Mouse (Mus musculus): ENCODE results near the gene Racgap1.

Gene Racgap1

DNA sequence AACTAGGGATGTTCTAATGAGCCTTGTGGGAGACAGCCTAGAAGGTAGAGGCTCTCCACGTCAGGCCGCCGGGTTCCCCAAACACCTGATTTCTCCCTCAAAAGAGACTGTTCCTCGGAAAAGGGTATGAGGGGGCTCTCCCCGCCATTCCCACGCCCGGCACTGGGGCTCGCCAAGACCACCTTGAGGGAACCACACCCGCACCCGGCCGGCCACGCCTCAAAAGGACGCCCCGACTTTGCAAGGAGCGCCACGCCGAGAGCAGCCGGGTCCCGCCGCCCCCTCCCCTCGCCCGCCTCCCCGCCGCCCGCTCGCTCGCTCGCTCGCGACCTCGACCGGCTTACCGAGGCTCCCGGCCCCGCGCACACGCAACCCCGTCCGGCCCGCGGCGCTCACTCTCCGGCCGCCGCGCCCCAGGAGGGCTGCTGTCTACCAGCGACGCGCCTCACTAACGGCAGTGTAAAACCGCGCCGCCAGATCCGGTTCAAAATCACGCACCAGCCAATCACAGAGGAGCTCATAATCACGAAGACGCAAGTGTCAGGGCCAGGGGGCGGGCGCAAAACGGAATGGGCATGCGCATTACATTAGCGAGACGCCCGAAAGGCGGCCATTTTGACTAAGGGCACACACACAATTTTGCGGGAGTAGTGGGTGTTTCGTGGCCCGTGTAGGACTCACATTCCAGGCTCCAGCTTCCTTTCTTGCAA lies at the start of gene Racgap1:
Gene Racgap1, minus strand, starts transcription at position 494 of the 710 bp plus-strand sequence.
- peak; percentile 91 for DNase-seq (ENCODE audit: low spot score)

DNA sequence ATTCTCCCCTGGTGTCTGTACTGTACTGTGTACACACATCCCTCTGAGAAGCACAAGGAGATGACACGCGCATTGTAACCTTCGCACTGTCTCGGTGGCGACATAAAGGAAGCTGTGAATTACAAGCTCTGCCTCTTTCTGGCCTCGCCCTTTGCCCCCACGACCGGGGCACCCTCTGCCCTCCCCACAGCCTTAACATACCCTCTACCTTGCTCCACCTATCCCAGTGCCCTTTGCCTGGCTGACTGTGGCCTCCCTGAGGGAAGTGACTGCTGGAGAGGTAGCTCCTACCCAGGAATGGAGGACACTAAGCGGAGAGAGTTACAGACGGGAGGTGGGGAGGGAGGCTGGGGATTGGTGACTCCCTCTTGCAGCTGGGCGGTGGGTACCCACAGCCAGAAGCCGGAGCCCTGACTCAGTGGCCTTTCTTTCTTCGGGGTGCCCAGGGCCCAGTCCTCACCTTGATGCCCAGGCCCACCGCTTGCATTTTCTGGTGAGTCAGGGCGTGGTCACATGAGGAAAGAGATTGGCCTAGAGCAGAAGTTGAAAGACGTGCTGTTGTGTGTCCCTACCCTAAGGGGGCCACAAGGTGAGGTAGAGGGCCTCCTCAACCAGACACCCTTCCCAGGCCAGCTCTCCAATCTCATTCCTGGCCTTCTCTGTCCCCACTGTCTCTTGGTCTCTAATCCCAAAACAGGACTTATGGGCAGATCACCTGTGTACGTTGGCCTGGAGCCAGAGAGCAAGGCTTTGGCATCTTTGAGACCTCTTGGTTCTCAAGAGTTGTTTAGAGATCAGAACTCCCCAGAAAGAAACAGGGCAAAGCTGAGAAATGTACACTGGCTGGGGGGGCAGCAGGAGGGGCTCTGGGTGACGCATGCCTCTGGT lies 49.0 kb upstream of the Racgap1 start:
- DNase-seq (ENCODE audit: low spot score), result no peak

DNA sequence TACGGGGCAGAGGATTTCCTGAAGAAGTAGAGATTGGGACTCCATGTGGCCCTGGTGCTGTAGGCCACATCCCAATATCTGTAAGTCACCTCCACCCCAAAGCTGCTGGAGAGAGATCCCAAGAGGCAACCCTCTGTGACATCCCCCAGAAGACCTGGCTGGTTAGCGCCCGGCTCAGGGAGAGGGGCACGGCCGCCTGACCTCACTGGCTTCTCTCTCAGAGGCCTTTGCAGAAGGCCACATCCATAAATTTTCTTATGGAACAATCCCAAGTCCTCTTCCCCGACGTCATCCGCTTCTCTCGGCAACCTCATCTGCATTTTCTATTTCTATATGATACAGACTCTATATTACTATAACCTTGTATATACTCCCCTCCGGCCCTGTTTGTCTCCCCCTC lies 48.3 kb upstream of the Racgap1 start:
- no peak for DNase-seq (ENCODE audit: low spot score)

DNA sequence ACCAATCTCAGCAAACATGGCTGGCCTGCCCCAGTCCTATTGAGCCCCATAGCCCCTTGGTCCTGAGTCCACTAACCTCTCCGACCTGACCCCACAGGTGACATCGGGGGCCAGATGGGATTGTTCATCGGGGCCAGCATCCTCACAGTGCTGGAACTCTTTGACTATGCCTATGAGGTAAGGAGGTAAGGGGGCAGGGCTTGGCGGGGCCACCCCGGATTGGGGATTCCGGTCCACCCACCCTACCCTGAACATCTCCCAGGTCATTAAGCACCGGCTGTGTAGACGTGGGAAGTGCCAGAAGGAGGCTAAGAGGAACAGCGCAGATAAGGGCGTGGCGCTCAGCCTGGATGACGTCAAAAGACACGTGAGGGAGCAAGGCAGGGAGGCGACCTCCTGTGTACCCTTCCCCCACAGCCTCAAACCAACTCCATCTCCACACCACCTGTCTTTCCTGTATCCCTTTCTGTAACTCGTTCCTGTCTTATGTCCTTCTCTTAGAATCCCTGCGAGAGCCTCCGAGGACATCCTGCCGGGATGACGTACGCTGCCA lies 47.2 kb upstream of the Racgap1 start:
- DNase-seq (ENCODE audit: low spot score), result no peak

DNA sequence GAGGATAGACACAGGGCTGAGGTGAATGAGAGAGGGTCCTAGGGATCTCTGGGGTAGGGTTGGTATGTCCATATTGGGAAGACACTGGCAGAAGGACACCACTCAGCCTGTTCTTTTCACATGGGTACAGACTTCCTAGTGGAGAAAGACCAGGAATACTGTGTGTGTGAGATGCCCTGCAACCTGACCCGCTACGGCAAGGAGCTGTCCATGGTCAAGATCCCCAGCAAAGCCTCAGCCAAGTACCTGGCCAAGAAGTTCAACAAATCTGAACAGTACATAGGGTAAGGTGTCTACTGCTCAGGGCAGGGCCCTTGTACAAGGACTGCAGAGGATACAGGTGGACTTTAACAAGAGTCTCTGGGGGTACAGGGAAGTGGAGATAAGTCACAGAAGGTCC lies 45.9 kb upstream of the Racgap1 start:
- no peak for DNase-seq (ENCODE audit: low spot score)

DNA sequence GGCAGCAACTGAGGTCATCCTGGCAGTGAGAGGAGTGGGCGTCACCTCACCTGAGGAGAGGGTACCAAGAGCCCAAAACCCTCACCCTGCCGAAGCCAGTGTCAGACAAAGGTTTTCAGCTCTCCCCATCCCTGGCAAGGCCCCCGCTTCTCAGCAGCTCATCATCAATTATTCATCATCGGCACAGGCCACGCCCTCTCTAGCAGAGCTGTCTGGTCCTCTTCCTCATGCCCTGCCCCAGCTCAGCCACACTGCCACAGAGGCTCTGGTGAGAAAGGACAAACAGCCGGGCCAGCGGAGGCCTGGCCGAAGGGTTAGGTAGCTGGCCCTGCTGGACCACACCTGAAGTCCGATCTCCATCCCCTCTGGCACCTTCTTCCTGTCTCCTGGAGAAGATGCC lies 40.5 kb upstream of the Racgap1 start:
- DNase-seq (ENCODE audit: low spot score), result no peak

DNA sequence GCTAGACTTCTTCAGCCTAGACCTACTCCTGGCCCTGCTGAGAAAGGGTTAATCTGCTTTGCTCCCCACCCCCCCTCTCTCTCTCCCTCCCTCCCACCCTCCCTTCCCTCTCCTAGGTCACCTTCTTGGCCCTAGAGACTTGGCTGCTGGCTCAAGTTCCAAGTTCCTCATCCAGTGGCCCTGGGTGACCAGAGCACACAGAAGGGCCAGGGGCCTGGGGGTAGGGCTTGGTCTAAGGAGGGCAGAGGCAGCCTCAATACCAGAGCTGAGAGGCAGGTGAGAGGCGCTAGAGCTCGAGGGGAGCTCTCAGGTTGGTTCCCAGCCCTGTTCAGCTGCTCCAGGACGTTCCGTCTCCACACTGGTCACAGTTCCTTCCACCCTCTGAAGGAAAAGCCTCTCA lies 39.5 kb upstream of the Racgap1 start:
- no peak for DNase-seq (ENCODE audit: low spot score)

DNA sequence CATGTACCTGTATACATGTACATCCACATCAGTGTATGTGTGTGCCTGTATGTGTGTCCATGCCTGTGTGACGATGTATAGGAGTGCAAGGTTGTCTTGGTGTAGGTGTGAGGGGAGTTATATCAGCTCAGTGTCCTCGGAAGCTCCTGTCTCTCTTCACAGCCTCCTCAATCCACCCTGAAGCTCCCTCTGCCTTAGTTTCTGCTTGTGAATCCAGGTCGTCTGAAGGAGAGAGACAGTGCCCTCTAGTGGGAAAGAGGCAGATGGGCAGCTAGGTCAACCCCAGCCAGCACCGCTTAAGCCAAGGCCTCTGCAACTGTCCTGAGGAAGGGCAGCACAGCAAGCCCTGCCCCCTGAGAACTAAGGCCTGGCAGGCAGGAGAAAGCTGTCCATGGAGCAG lies 37.3 kb upstream of the Racgap1 start:
- no peak for DNase-seq (ENCODE audit: low spot score)

DNA sequence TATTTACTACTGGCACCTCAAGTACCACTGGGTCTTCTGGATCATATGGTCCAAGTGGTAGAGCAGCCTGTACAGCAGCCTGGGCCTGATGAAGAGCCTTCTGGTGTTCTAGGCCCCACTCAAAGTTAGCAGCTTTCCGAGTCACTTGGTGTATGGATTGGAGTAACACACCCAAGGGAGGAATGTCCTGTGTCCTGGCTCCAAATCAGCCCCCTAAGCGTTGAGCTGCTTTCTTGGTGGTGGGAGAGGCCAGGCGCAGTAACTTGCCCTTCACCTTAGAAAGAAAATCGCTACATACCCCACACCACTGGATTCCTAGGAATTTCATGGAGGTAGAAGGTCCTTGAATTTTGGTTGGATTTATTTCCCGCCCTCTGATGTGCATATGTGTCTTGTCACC lies 32.7 kb upstream of the Racgap1 start:
- DNase-seq (ENCODE audit: low spot score), result no peak

DNA sequence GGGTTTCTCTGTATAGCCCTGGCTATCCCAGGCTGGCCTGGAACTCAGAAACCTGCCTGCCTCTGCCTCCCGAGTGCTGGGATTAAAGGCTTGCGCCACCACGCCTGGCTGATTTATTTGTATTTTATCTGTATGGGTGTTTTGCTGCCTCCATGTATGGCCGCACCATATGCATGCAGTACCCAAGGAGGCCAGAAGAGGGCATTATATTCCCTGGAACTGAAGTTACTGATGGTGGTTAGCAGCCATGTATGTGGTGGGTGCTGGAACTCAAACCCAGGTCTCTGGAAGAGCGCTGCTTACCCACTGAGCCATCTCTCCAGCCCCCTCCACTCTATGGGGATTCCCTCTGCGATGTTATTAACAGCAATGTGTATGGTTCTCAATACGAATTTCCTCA lies 31.4 kb upstream of the Racgap1 start:
- DNase-seq (ENCODE audit: low spot score), result no peak

DNA sequence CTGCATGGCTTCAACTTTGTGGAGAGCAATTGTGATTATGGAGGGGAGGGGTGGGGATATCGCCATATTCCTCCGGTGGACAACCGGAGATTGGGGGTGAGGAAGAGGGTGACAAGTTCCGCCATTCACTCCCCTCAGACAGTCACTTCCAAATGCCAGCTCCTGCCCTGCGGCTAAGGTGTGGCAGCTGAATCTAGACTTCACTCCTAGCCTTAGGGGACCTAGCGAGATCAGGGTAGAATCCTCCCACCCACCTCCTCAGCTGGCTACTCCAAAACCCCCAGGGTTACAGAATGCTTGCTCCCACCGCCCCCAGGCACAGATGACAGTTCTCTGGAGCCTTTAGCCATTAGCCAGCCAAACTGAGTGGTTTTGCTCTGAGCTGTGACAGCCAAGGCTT lies 27.6 kb upstream of the Racgap1 start:
- DNase-seq (ENCODE audit: low spot score), result no peak

DNA sequence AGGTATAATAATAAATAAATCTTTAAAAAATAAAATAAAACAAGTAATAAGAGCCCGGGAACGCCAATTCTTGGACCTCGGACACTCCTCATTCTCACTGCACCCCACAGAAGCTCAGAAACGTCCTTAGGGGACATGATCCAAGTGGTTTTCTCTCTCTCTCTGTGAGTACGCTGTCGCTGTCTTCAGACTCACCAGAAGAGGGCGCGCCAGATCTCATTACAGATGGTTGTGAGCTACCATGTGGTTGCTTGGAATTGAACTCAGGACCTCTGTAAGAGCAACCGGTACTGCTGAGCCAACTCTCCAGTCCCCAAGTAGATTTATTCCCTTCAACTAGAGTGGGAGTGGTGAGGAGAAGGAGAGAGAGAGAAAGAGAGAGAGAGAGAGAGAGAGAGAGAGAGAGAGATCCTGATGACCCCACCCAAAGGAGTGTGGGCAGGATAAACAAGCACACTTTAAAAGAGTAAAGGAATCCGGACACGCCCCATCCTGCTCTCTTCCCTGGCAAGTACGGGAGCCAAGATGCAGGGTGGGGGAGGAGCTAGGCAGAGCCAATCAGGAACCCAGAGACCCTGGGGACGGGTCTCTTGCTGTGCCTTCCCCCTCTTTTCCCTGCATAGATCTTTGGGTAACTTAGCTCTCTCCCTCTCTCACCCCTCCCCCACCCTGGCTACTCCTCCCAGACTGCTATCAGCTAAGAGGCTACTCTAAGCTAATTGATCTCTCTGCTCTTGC lies 26.8 kb upstream of the Racgap1 start:
- DNase-seq (ENCODE audit: low spot score), result no peak

DNA sequence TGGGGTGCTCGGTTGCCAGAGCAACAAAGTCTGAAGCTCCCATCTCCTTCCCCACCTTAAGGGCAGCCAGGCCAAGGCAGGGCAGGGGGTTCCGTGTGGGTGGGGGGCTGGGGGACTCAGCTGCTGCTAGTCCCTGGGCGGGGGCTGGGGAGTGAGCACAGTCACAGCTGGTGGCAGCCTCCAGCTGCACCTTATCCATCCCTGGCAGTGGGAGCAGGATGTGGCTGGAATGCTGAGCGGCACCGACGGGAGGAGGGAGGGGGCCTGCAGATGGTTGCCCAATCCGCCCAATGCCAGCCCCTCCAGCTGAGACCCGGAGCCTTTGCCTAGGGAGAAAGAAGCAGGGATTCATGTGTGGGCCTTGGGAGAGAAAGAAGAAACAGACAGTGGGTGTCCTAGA lies 25.6 kb upstream of the Racgap1 start:
- DNase-seq (ENCODE audit: low spot score), result no peak

DNA sequence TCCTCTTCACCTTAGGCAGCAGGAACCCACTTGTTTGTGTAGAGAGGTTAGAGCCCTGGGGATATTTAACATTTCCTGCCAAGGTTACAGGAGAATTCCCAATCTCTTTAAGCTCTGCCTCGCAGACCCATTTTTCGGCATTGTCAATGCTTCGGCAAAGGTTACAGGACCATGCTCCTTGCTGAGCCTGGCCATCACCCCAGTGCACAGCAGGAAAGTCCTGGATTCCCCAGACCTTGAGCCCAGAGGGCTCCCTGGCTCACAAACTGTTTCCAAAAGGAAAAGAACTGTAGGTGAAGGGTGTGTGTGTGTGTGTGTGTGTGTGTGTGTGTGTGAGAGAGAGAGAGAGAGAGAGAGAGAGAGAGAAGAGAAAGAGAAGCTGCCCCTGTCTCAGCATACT lies 23.4 kb upstream of the Racgap1 start:
- DNase-seq (ENCODE audit: low spot score), result no peak

DNA sequence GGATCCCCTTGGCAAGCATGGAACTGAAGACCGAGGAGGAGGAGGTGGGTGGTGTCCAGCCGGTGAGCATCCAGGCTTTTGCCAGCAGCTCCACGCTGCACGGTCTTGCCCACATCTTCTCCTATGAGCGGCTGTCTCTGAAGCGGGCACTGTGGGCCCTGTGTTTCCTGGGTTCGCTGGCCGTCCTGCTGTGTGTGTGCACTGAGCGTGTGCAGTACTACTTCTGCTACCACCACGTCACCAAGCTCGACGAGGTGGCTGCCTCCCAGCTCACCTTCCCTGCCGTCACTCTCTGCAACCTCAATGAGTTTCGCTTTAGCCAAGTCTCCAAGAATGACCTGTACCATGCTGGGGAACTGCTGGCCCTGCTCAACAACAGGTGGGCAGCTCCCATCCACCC lies 20.3 kb upstream of the Racgap1 start:
- DNase-seq (ENCODE audit: low spot score), result no peak

DNA sequence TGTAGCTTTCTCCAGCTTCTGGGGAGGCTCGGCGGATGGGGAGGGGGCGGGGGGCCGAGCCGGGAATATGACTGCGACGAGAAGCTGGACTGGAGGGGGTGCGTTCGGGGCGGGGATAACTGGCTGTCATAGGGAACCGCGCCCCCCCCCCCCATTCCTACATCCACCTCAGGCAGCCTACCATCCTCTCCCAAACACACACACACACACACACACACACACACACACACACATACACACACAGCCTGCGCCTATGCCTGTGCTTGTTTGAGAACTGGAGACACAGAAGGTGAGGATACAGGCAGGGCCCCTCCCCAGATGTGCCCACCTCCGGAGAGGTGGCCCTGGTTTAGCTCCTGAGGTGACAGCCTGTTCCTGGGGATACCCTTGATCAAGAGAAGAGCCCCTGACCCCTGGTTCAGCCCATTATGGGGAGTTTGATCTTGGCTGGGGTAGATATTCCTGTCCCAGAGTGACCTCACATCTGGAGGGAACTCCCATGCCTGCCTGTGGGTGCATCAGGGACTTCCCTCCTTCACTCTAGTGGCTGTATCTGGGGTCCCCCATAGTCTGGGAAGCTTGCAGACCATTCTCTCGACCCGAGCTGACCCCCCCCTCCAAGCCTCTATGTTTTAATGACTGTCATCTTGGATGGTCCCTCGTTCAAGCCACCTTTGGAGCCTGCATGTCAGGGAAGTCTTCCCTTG lies 19.7 kb upstream of the Racgap1 start:
- no peak for DNase-seq (ENCODE audit: low spot score)

DNA sequence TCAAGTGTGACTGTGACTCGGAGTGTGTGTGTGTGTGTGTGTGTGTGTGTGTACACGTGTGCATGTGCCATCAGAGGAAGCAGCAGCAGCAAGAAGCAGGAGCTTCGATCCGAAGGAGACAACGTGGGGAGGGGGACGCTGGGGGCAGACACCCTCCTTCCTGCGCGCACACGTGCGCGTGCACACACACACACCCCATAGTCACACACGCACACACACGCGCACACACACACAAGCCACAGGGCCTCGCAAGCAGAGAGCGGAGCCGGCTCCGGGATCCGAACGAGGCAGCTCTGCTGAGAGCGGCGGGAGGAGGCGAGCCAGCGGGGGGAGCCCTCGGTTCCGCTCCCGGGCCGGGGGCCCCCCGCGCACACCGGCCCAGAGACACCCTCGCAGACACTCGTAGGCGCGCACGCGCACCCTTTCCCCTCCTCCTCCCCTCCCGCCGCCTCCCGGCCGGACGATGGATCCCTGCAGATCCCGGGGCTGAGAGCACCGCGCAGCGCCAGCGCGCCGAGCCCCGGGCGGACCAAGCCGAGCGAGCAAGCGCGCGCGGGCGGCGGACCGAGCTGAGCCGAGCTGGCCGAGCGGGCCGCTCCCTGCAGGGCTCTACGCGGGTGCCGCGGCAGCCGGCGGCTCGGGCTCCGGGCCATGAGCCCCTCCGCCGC lies 18.8 kb upstream of the Racgap1 start, which contains the start of gene Asic1:
Gene Asic1, plus strand, starts transcription at position 215 of the 668 bp plus-strand sequence.
- peak; percentile 63 for DNase-seq (ENCODE audit: low spot score)

DNA sequence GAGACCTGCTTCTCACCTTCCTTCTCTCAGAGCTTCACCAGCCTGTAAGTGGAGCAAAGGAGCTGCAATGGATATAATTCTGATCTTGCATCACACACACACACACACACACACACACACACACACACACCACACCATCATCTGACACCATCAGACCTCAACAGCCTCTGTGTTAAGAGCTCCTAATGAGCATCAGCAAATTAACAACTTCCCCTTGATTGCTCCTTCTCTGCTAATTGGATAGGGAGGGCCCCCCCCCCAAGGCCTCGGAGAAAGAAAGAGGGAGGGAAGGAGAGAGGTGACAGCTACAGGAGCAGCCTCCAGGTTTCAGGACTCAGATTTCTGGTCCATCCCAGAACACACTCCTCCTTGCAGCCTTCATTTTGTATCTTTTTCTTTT lies 17.9 kb upstream of the Racgap1 start:
- DNase-seq (ENCODE audit: low spot score), result no peak

DNA sequence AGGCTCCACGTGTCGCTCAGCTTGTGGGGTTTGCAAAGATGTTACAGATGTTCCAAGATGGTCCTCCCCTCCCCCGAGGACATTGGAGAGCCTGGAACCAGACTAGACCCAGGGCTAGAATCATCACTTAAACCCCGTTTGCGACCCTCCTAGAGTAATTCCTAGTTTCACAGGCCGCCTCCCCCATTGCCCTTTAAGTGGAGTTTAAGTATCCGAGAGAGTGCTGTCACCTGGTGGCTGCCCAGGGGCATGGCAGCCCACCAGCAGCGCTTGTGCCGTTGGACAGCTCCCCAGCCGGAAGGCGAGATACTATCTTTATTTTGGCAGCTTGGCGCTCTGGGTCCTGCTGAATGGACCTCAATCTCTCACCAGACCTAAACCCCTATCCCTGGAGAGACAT lies 17.4 kb upstream of the Racgap1 start:
- peak; percentile 73 for DNase-seq (ENCODE audit: low spot score)

DNA sequence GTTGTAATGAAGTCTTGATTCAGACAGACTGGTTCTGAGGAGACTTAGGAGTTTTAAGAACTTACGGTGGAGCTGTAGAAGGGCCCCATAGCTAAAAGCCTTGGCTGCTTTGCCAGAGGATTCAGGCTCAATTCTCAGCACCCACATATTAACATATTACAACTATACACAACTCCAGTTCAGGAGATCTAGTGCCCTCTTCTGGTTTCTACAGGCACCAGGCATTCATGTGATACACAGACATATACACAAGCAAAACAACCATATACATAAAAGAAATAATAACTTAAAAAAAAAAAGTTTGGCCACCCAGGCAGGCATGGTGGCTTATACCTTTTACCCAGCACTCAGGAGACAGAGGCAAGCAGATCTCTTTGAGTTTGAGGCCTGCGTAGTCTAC lies 16.1 kb upstream of the Racgap1 start:
- no peak for DNase-seq (ENCODE audit: low spot score)
